Mouse (Mus musculus): ENCODE results near the gene Oca2. TPM values are rescaled to one million over a fixed set of nuclear protein-coding genes. Genes with fewer than 3 reads are reported as not detected.

The Oca2 gene
- polyA plus RNA-seq, 1 experiment from 2014 or later, result not detected

DNA sequence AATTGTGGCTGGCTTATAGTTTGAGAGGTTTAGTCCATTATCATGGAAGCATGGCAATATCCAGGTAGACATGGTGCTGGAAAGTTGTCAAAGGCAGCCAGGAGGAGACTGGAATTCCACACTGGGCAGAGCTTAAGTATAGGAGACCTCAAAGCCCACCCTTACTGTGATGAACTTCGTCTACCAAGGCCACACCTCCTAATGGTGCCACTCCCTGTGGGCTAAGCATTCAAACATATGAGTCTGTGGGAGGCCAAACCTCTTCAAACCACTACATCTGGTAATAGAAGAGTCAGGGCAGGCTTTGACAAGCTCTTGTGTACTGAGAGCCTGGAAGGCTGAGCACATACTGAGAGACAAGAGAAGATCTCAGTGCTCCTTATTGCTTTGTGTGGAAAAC is 260.2 kb downstream of the Oca2 start:
- TF ChIP-seq EP300 (IDR thresholded peaks at IDR 0.05; ENCODE audit: low read depth), result no peak
- no peak for TF ChIP-seq CTCF (IDR thresholded peaks at IDR 0.05; ENCODE audit: low read depth)
- no peak overlapping the region for H3K4me3 ChIP-seq (ENCODE audit: low read depth, low read length)
- ATAC-seq, result no peak
- 35% methylated on average over 1 of the region's 1 CpGs for WGBS (ENCODE audit: insufficient replicate concordance)
- no peak for DNase-seq
- H3K9ac ChIP-seq (replicated peaks), result no peak overlapping the region
- H3K4me2 ChIP-seq (ENCODE audit: low read depth, low read length), result no peak overlapping the region
- H3K9me3 ChIP-seq (ENCODE audit: low read length), result no peaks in the 10 kb centered on the region
- no peaks in the 10 kb centered on the region for H3K36me3 ChIP-seq (replicated peaks; ENCODE audit: insufficient read depth, low read length)
- H3K27ac ChIP-seq (ENCODE audit: low read depth), result no peak overlapping the region
- no peaks in the 10 kb centered on the region for H3K27me3 ChIP-seq (ENCODE audit: insufficient read depth, low read length)
- H3K4me1 ChIP-seq (ENCODE audit: insufficient read depth), result no peaks in the 10 kb centered on the region

DNA sequence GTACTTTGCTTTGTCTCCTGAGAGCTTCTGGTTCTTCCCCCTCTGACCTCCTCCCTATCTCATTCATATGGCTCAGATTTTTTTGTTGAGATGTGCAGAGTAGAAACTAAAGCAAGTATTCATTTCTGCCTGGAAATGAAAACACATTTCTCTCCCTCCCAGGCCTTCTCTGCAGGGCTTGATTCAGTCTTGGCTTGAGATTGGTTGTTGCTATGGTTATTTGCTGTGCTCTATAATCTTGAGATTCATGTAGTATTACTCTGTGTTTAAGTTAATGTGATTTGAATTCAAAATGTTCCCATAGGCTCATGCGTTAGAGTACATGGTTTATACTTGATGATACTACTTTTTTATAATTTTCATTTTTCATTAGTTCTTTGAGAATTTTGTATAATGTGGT is 260.9 kb downstream of the Oca2 start:
- no peak overlapping the region for H3K4me3 ChIP-seq (ENCODE audit: low read depth, low read length)
- H3K9ac ChIP-seq (replicated peaks), result no peak overlapping the region
- DNase-seq (no peak), ATAC-seq (no peak)
- no peaks in the 10 kb centered on the region for H3K9me3 ChIP-seq (ENCODE audit: low read length)
- no peaks in the 10 kb centered on the region for H3K36me3 ChIP-seq (replicated peaks; ENCODE audit: insufficient read depth, low read length)
- H3K4me2 ChIP-seq (ENCODE audit: low read depth, low read length), result no peak overlapping the region
- no peaks in the 10 kb centered on the region for H3K4me1 ChIP-seq (ENCODE audit: insufficient read depth)
- H3K27ac ChIP-seq (ENCODE audit: low read depth), result no peak overlapping the region
- H3K27me3 ChIP-seq (ENCODE audit: insufficient read depth, low read length), result no peaks in the 10 kb centered on the region
- TF ChIP-seq EP300 (IDR thresholded peaks at IDR 0.05; ENCODE audit: low read depth) (no peak), CTCF (IDR thresholded peaks at IDR 0.05; ENCODE audit: low read depth) (no peak)
- WGBS (ENCODE audit: insufficient replicate concordance), result 82% methylated on average over 1 of the region's 1 CpGs

- ATAC-seq, result no peak
- 48% methylated on average over 1 of the region's 1 CpGs for WGBS (ENCODE audit: insufficient replicate concordance)
- H3K27me3 ChIP-seq (ENCODE audit: insufficient read depth, low read length), result no peaks in the 10 kb centered on the region
- H3K27ac ChIP-seq (ENCODE audit: low read depth), result no peak overlapping the region
- H3K4me1 ChIP-seq (ENCODE audit: insufficient read depth), result no peaks in the 10 kb centered on the region
- no peak for TF ChIP-seq EP300 (IDR thresholded peaks at IDR 0.05; ENCODE audit: low read depth)
- no peak for TF ChIP-seq CTCF (IDR thresholded peaks at IDR 0.05; ENCODE audit: low read depth)
- DNase-seq, result no peak
- no peak overlapping the region for H3K9ac ChIP-seq (replicated peaks)
- no peaks in the 10 kb centered on the region for H3K9me3 ChIP-seq (ENCODE audit: low read length)
- no peak overlapping the region for H3K4me2 ChIP-seq (ENCODE audit: low read depth, low read length)
- no peak overlapping the region for H3K4me3 ChIP-seq (ENCODE audit: low read depth, low read length)
- no peaks in the 10 kb centered on the region for H3K36me3 ChIP-seq (replicated peaks; ENCODE audit: insufficient read depth, low read length)
Measured at GRCm38 (mm10) chr7:56518581-56518980, 279.0 kb downstream of the Oca2 start.

- no peak for ATAC-seq
Measured at GRCm38 (mm10) chr7:56519741-56520140, 280.2 kb downstream of the Oca2 start.

GRCm38 (mm10) chr7:56534856-56535255 is 295.3 kb downstream of the Oca2 start:
- Histone ChIP-seq H3K36me3 (replicated peaks; ENCODE audit: insufficient read depth, low read length) (no peaks in the 10 kb centered on the region), H3K9ac (replicated peaks) (no peak overlapping the region), H3K4me3 (ENCODE audit: low read depth, low read length) (no peak overlapping the region), H3K4me2 (ENCODE audit: low read depth, low read length) (no peak overlapping the region), H3K9me3 (ENCODE audit: low read length) (no peaks in the 10 kb centered on the region), H3K27me3 (ENCODE audit: insufficient read depth, low read length) (no peaks in the 10 kb centered on the region), H3K27ac (ENCODE audit: low read depth) (no peak overlapping the region), H3K4me1 (ENCODE audit: insufficient read depth) (no peaks in the 10 kb centered on the region)
- 31% methylated on average over 2 of the region's 2 CpGs for WGBS (ENCODE audit: insufficient replicate concordance)
- TF ChIP-seq EP300 (IDR thresholded peaks at IDR 0.05; ENCODE audit: low read depth) (no peak), CTCF (IDR thresholded peaks at IDR 0.05; ENCODE audit: low read depth) (no peak)
- DNase-seq (no peak), ATAC-seq (no peak)

More at GRCm38 (mm10) chr7:56519741-56520140, 280.2 kb downstream of the Oca2 start:
- no peak overlapping the region for H3K27ac ChIP-seq (ENCODE audit: low read depth)
- H3K4me2 ChIP-seq (ENCODE audit: low read depth, low read length), result no peak overlapping the region
- no peak for DNase-seq
- no peaks in the 10 kb centered on the region for H3K4me1 ChIP-seq (ENCODE audit: insufficient read depth)
- H3K4me3 ChIP-seq (ENCODE audit: low read depth, low read length), result no peak overlapping the region
- H3K9me3 ChIP-seq (ENCODE audit: low read length), result no peaks in the 10 kb centered on the region
- no peaks in the 10 kb centered on the region for H3K36me3 ChIP-seq (replicated peaks; ENCODE audit: insufficient read depth, low read length)
- H3K27me3 ChIP-seq (ENCODE audit: insufficient read depth, low read length), result no peaks in the 10 kb centered on the region
- TF ChIP-seq EP300 (IDR thresholded peaks at IDR 0.05; ENCODE audit: low read depth), result no peak
- TF ChIP-seq CTCF (IDR thresholded peaks at IDR 0.05; ENCODE audit: low read depth), result no peak
- WGBS (ENCODE audit: insufficient replicate concordance), result 10% methylated on average over 5 of the region's 5 CpGs
- no peak overlapping the region for H3K9ac ChIP-seq (replicated peaks)

DNA sequence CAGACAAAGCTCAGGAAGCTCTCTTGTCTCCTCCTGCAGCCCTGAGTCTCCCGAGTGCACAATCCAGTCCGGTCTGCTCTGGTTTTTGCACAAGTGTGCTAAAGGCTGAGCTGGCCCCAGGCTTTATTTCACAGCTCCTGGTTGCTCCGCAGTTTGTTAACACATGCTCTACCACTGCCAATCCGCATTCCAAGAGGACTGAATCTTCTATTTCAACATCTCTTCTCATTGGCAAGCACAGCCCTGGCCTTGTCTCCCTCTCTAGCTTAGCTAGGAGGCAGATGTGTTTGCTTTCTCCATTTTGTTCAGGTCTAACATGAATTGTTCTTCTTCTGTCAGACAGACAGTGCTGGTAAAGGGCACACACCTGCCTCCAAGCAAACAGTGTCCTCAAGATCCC is 309.7 kb downstream of the Oca2 start:
- TF ChIP-seq EP300 (IDR thresholded peaks at IDR 0.05; ENCODE audit: low read depth) (no peak), CTCF (IDR thresholded peaks at IDR 0.05; ENCODE audit: low read depth) (no peak)
- WGBS (ENCODE audit: insufficient replicate concordance), result 54% methylated on average over 4 of the region's 4 CpGs
- DNase-seq, result no peak

GRCm38 (mm10) chr7:56551804-56552203 is 312.2 kb downstream of the Oca2 start:
- Histone ChIP-seq H3K27me3 (ENCODE audit: insufficient read depth, low read length) (no peaks in the 10 kb centered on the region), H3K4me3 (ENCODE audit: low read depth, low read length) (no peak overlapping the region), H3K9ac (replicated peaks) (no peak overlapping the region), H3K4me2 (ENCODE audit: low read depth, low read length) (no peak overlapping the region), H3K4me1 (ENCODE audit: insufficient read depth) (no peaks in the 10 kb centered on the region), H3K27ac (ENCODE audit: low read depth) (no peak overlapping the region), H3K36me3 (replicated peaks; ENCODE audit: insufficient read depth, low read length) (no peaks in the 10 kb centered on the region), H3K9me3 (ENCODE audit: low read length) (no peaks in the 10 kb centered on the region)
- ATAC-seq (no peak), DNase-seq (no peak)
- TF ChIP-seq CTCF (IDR thresholded peaks at IDR 0.05; ENCODE audit: low read depth) (no peak), EP300 (IDR thresholded peaks at IDR 0.05; ENCODE audit: low read depth) (no peak)
- WGBS (ENCODE audit: insufficient replicate concordance), result 22% methylated on average over 1 of the region's 1 CpGs

More for the DNA sequence above, 309.7 kb downstream of the Oca2 start:
- Histone ChIP-seq H3K4me2 (ENCODE audit: low read depth, low read length) (no peak overlapping the region), H3K9me3 (ENCODE audit: low read length) (no peaks in the 10 kb centered on the region), H3K27me3 (ENCODE audit: insufficient read depth, low read length) (no peaks in the 10 kb centered on the region), H3K27ac (ENCODE audit: low read depth) (no peak overlapping the region), H3K4me3 (ENCODE audit: low read depth, low read length) (no peak overlapping the region), H3K4me1 (ENCODE audit: insufficient read depth) (no peaks in the 10 kb centered on the region), H3K36me3 (replicated peaks; ENCODE audit: insufficient read depth, low read length) (no peaks in the 10 kb centered on the region), H3K9ac (replicated peaks) (no peak overlapping the region)
- ATAC-seq, result no peak

Other genes with a start within 250 kb of the Oca2 start
- gene Nipa1, start 219.8 kb upstream of the Oca2 start, polyA plus RNA-seq (2015; fragmentation: Nextera tagmentation; extraction: Ambion mirVana), result 3.8 and 4.5 TPM in 2 replicates
- gene Herc2, start 189.6 kb upstream of the Oca2 start, polyA plus RNA-seq (2015; fragmentation: Nextera tagmentation; extraction: Ambion mirVana), result 7.1 and 8.8 TPM in 2 replicates